In genomic region chr2:49472443-49472842, GRCm38 (mm10) we compare ENCODE assay signal across 16 mouse cellular contexts.
"Had no signal": no experiment of that assay in that cellular context is flagged by ENCODE, and none has a peak within 500 bp of the region (broad histone marks: within the 10 kb centered on the region; RNA-seq: fewer than 3 reads in every experiment).

No protein-coding gene starts in this region.

- H3K9ac ChIP-seq: liver, embryonic 15.5 days; midbrain, embryonic 12.5 days; neural tube, embryonic 13.5 days had no signal

- H3K27me3 ChIP-seq: liver, embryonic 15.5 days; midbrain, embryonic 12.5 days; neural tube, embryonic 13.5 days had no signal

- H3K9me3 ChIP-seq: limb, embryonic 10.5 days; liver, embryonic 15.5 days; midbrain, embryonic 12.5 days; neural tube, embryonic 13.5 days had no signal

- ATAC-seq: midbrain, embryonic 16.5 days had no signal

- H3K27ac ChIP-seq: left cerebral cortex, adult 2 months; limb, embryonic 10.5 days; liver, embryonic 15.5 days; macrophage; midbrain, embryonic 12.5 days; neural tube, embryonic 13.5 days had no signal

- H3K4me1 ChIP-seq: limb, embryonic 10.5 days; midbrain, embryonic 12.5 days had no signal

- H3K4me2 ChIP-seq: liver, embryonic 11.5 days; liver, embryonic 15.5 days; midbrain, embryonic 12.5 days; neural tube, embryonic 13.5 days had no signal

- H3K4me3 ChIP-seq: left cerebral cortex, adult 2 months; limb, embryonic 10.5 days; liver, embryonic 15.5 days; midbrain, embryonic 12.5 days; neural tube, embryonic 13.5 days had no signal

- H3K36me3 ChIP-seq: liver, embryonic 15.5 days; midbrain, embryonic 12.5 days; neural tube, embryonic 13.5 days had no signal

- DNase-seq: kidney, adult 9 months; kidney, postnatal 14 days; lung, adult 2 months; lung, postnatal 10 days; retina, postnatal 1 day; right cerebral cortex, postnatal 4 days; spleen, adult 18-20 months; thymus, postnatal 36 days had no signal
